Mouse (Mus musculus): ENCODE measurements at regions not wholly inside any gene's neighbourhood (a gene's known extent, or its start where the extent isn't known, plus 50 kb on each side); places are given as distances from the start of the nearest gene placed in this dataset.

- intact Hi-C loops (cut with DNase I) = no loop called here
- no peak for DNase-seq
Observed at GRCm38 (mm10) chr5:42364116-42364515, 296.4 kb downstream of the Gm16223 start.

DNA sequence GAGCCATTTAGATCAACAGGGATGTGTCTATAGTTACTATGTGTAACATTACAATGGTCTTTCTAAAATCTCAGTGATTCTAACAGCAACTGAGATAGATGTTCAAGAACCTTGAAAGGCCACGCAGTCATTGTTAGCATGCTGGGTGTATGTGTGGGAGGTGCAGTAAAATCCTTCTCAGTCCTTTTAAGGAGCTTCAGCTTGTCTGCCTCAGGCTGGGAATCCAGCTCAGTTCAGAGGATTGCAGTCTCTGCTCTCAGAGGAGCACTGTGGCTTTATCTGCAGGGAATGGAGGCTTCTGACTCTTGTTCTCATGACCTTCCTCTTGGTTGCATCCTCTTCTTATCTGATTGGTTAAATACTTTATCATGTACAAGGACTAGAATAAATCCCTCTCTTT, 320.2 kb downstream of the Gm16223 start:
- no peak for DNase-seq
- intact Hi-C loops (cut with DNase I) = no loop called here

GRCm38 (mm10) chr5:42396695-42397094, 328.9 kb downstream of the Gm16223 start:
- no peak for DNase-seq
- intact Hi-C loops (cut with DNase I) = no loop called here

- intact Hi-C loops (cut with DNase I) = loop anchor here (5.0 to 10.0 kb wide), 2 partner anchors 825 to 947 kb away; partner anchors contain the start of gene Cpeb2
Observed at GRCm38 (mm10) chr5:42409981-42410380, 342.2 kb downstream of the Gm16223 start.

DNA sequence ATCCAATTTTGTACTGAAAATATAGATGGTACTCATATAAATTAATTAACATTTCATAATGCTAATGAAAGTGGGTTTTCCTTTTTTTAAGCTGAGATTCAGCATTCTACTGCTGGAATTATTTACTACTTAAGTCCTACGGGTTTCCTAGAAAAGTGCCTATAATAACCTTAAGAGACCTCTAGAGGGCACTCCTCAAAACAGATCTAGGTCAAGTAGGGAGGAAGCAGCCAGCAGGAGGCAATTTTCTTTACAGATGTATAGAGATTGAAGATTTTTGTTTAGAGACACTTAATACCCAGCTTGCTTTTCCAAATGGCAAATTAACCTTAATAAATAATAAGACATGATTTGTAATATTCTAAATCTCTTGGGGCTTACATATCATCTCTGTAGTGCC, 344.5 kb downstream of the Gm16223 start:
- DNase-seq = peak in 1 of 2 experiments; percentile 1
- intact Hi-C loops (cut with DNase I) = loop anchor here (5.0 to 10.0 kb wide), 2 partner anchors 823 to 945 kb away; partner anchors contain the start of gene Cpeb2

More at GRCm38 (mm10) chr5:42409981-42410380, 342.2 kb downstream of the Gm16223 start:
- DNase-seq = no peak

DNA sequence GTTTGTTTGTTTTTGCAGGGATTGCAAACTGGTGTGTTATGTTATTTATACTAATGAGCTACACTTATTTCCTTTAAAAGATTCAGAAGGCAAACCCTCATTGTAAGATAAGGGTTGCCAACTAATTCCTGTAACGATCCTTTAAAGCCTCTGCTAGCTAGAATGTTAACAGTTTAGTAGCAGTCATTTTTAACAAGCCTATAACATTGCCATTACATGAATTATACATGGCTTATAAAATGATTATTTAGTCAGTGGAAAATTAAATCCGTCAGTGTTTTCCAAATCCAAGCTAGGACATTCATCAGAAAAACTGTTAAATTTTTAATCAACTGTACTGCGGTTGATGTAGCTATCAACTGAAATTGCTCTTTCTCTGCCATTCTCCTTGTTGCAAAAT, 358.1 kb downstream of the Gm16223 start:
- intact Hi-C loops (cut with DNase I) = no loop called here
- no peak for DNase-seq

GRCm38 (mm10) chr5:42433147-42433546, 365.4 kb downstream of the Gm16223 start:
- no peak for DNase-seq
- intact Hi-C loops (cut with DNase I) = no loop called here

GRCm38 (mm10) chr5:42448644-42449043, 380.9 kb downstream of the Gm16223 start:
- intact Hi-C loops (cut with DNase I) = no loop called here
- no peak for DNase-seq

- peak; percentile 12 to 35 for DNase-seq
- intact Hi-C loops (cut with DNase I) = no loop called here
Observed at GRCm38 (mm10) chr5:42449581-42449980, 381.8 kb downstream of the Gm16223 start.

GRCm38 (mm10) chr5:42453707-42454106, 385.9 kb downstream of the Gm16223 start:
- intact Hi-C loops (cut with DNase I) = no loop called here
- DNase-seq = no peak

- intact Hi-C loops (cut with DNase I) = no loop called here
Observed at GRCm38 (mm10) chr5:42461195-42461594, 393.4 kb downstream of the Gm16223 start.

GRCm38 (mm10) chr5:42464814-42465213, 397.1 kb downstream of the Gm16223 start:
- DNase-seq = no peak
- intact Hi-C loops (cut with DNase I) = no loop called here

More at GRCm38 (mm10) chr5:42461195-42461594, 393.4 kb downstream of the Gm16223 start:
- DNase-seq = no peak

GRCm38 (mm10) chr5:42473493-42473892, 405.7 kb downstream of the Gm16223 start:
- DNase-seq = no peak
- intact Hi-C loops (cut with DNase I) = no loop called here

GRCm38 (mm10) chr5:42502124-42502801, 434.5 kb downstream of the Gm16223 start:
- intact Hi-C loops (cut with DNase I) = no loop called here
- DNase-seq = no peak

DNA sequence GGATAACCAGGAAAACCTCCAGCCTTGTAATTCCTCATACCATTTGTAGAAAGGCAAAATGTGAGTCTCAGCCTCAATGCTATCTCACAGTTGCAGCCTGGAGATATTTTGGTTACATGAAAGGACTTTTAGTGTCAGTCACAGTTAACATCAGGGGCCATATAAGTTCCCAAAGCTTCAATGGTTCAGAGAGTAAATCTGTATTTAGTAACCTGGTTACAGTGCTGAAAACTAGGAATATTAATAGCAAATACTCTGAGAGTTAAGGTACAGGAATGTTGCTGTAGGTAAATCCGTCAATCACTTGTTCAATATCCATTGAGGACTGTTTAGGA, 435.0 kb downstream of the Gm16223 start:
- intact Hi-C loops (cut with DNase I) = no loop called here

GRCm38 (mm10) chr5:42509200-42509599, 441.4 kb downstream of the Gm16223 start:
- intact Hi-C loops (cut with DNase I) = no loop called here

More for the DNA sequence above, 435.0 kb downstream of the Gm16223 start:
- no peak for DNase-seq

DNA sequence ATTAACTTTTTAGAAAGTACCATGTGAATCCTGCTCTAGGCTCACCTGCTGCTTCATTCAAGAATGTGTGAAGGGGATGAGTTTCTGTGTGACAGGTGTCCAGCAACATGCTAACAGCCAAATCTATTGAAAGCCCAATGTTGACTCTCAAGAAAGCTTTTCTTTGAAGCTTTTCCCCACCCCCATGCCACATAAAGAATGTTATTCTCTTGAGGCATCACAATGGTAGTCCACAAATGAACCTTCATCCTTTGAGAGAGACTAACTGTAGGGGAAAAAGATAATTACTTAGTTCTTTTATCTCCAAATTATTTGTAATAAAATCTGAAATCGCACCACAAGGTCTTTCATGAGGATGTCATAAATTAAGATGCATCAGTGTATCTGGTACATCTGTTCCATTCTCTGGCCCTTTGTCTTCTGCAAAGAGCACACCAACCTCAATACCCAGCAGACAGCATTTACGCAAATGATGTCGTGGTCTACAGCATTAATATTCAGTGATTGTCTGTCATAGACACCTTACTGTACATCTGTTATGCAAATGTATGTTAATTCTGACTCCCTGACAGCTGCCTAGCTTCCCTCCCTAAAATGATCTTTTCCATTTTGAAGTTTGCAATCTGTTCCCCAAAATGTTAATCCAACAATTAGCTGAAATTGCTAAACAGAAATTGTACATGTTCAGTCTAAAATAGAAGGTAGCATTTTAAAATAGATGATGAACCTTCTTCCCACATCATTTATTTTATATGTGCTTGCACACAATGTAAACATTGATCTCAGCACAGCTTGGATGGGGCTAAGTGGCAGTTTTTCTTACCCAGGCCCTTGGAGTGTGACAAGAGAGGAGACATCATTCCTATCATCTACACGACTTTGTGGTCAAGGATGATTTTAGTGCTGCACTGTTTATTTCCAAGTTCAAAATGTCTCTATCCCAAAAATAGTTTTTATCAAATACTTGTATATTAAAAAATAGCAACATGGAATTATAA, 455.7 kb downstream of the Gm16223 start:
- intact Hi-C loops (cut with DNase I) = no loop called here
- DNase-seq = no peak

More at GRCm38 (mm10) chr5:42509200-42509599, 441.4 kb downstream of the Gm16223 start:
- no peak for DNase-seq

DNA sequence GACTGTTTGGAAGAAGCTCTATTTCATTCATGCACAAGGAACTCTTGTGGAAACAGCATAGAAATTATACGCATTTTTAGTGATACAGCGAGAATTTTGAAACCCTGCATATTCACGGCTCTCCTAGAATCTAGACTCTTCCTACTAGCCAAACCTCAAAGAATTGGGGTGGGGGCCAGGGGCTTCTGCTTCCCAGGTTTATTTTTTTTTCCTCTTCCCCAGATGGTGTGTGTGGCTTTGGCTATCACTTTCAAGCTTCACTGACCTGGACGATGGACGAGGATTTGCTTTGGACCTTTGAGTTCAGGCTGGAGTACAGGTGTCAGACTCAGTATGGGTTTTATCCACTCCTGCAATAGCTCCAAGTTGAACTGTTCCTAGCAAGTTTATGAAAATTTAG, 457.7 kb downstream of the Gm16223 start:
- intact Hi-C loops (cut with DNase I) = no loop called here
- DNase-seq = no peak

DNA sequence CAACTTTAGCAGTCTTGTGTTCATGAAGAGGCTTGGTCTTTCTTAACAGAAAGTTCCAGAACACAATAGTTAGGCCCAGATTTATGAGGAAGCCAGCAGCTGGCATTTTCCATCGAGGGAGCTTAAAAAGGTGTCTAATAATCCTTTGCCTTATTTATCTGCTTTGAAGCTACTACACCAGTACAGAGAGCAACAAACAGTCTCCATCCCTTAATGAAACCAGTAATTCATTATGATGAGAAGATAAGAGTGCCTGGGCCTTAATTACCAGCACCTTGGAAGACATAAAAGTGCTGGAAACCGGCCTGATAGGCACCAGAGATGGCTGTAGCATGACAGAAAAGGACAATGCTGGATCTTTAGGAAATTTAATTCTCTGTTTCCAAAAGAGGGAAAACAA, 492.8 kb downstream of the Gm16223 start:
- intact Hi-C loops (cut with DNase I) = no loop called here
- DNase-seq = no peak

GRCm38 (mm10) chr5:42563406-42563805, 495.6 kb downstream of the Gm16223 start:
- no peak for DNase-seq
- intact Hi-C loops (cut with DNase I) = no loop called here

DNA sequence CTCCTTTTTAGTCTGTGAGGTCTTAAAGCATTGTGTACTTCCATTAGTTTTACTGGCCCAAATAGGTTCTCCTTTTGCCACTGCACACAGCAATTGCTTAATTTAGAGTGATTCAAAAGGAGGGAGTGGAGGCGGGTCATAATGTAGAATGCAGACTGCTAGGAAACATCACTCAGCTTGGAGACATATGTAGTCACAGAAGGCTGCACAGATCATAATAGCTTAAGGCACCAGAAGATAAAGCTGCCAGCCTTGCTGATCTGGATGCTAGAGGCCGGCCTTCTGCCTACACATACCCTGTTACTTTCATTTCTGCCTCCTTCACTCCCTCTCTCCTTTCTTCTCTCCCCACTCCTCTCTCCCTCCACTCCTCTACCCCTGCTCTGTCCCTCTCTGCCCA, 508.2 kb downstream of the Gm16223 start:
- DNase-seq = no peak
- intact Hi-C loops (cut with DNase I) = no loop called here
